Mouse (Mus musculus) embryo, embryonic 9.5 days (tissue): ENCODE data around the gene Vmn1r151.
"Not testable (repeated sequence)": the region's sequence is repeated elsewhere in the genome, so short reads cannot be mapped to it uniquely, and the experiment has no call there.

Experiments used
- DNase-seq: peaks from one replicate; pipeline ENCODE4 v3.0.0-alpha.2; 2017; ENCODE audit errors: extremely low spot score

The Vmn1r151 gene

GRCm38 (mm10) chr7:22499578-22499977 lies at the start of gene Vmn1r151:
Vmn1r151 (minus strand) TSS chr7:22499678.
- not testable (repeated sequence) for DNase-seq

- DNase-seq, result not testable (repeated sequence)
Observed at GRCm38 (mm10) chr7:22534787-22535186, 35.3 kb upstream of the Vmn1r151 start, which contains the start of gene Gm8677. Gm8677 (minus strand) TSS chr7:22534887.

GRCm38 (mm10) chr7:22522667-22523066 lies 23.2 kb upstream of the Vmn1r151 start, which contains the start of gene Vmn1r152:
Vmn1r152 (plus strand) TSS chr7:22522967.
- DNase-seq, result not testable (repeated sequence)

GRCm38 (mm10) chr7:22463975-22464374 lies 35.5 kb downstream of the Vmn1r151 start, which contains the start of gene Gm10665:
Gm10665 (minus strand) TSS chr7:22464075.
- DNase-seq, result not testable (repeated sequence)
